In genomic region chr8:120412911-120413625, GRCm38 (mm10) we compare ENCODE assay signal across 12 mouse cellular contexts.
DNase-seq lines count a peak whose midpoint lies in the region; ATAC-seq lines count a peak whose summit lies in the region.
"Had no signal": no experiment of that assay in that cellular context is flagged by ENCODE, and none has a peak within 500 bp of the region (broad histone marks: within the 10 kb centered on the region; RNA-seq: fewer than 3 reads in every experiment).

No protein-coding gene starts in this region.

- peak; percentile 25 for DNase-seq in A20 (ENCODE audit: low read depth, low spot score)
- peak; percentile 55 to 62 for DNase-seq in layer of hippocampus, postnatal 10 days (ENCODE audit: low spot score in 2 of 2)
- DNase-seq in lung, postnatal 25 days (ENCODE audit: low spot score), result no peak
- DNase-seq in kidney, postnatal 25 days, result no peak
- DNase-seq in heart, adult 11 months, result no peak
- DNase-seq in testis, postnatal 10 days (ENCODE audit: low spot score), result no peak
- DNase-seq: adrenal gland, postnatal 10 days; heart, adult 2 months; liver, postnatal 0 days had no signal

- H3K4me1 ChIP-seq in forebrain, embryonic 12.5 days, result peaks cover 98% of the 10 kb centered on the region
- peaks cover 91% of the 10 kb centered on the region for H3K4me1 ChIP-seq in neural tube, embryonic 15.5 days

- ATAC-seq in forebrain, embryonic 12.5 days (ENCODE audit: low FRiP score), result no peak
- ATAC-seq in neural tube, embryonic 15.5 days (ENCODE audit: low FRiP score), result no peak
- ATAC-seq: liver, postnatal 0 days had no signal

- no peak overlapping the region for H3K9ac ChIP-seq in forebrain, embryonic 12.5 days
- no peak overlapping the region for H3K9ac ChIP-seq in neural tube, embryonic 15.5 days (replicated peaks)
- H3K9ac ChIP-seq: liver, postnatal 0 days had no signal

- H3K4me2 ChIP-seq in forebrain, embryonic 12.5 days, result peak overlapping the region; percentile 8; the same call in 1 of the 2 replicates
- peak overlapping the region; percentile 2; the same call in 1 of the 2 replicates for H3K4me2 ChIP-seq in neural tube, embryonic 15.5 days

- WGBS in forebrain, embryonic 12.5 days, result 68% methylated on average over 29 of the region's 29 CpGs
- 36% methylated on average over 29 of the region's 29 CpGs for WGBS in neural tube, embryonic 15.5 days

- no peak overlapping the region for H3K4me3 ChIP-seq in forebrain, embryonic 12.5 days (replicated peaks)
- no peak overlapping the region for H3K4me3 ChIP-seq in neural tube, embryonic 15.5 days (replicated peaks)
- H3K4me3 ChIP-seq: heart, adult 2 months had no signal

- H3K27ac ChIP-seq in forebrain, embryonic 12.5 days, result peak overlapping the region; percentile 75
- H3K27ac ChIP-seq in neural tube, embryonic 15.5 days (replicated peaks), result peak overlapping the region; percentile 70
- H3K27ac ChIP-seq: heart, adult 2 months; kidney, postnatal 0 days had no signal

- no peaks in the 10 kb centered on the region for H3K9me3 ChIP-seq in forebrain, embryonic 12.5 days
- H3K9me3 ChIP-seq in neural tube, embryonic 15.5 days (replicated peaks), result no peaks in the 10 kb centered on the region

- no peaks in the 10 kb centered on the region for H3K36me3 ChIP-seq in forebrain, embryonic 12.5 days (replicated peaks)
- no peaks in the 10 kb centered on the region for H3K36me3 ChIP-seq in neural tube, embryonic 15.5 days

- H3K27me3 ChIP-seq in forebrain, embryonic 12.5 days, result peaks cover 33% of the 10 kb centered on the region; the same call in 1 of the 2 replicates
- 0 out of 2 replicates have a peak, but pooled peaks cover 5% of the 10 kb centered on the region for H3K27me3 ChIP-seq in neural tube, embryonic 15.5 days (replicated peaks)

Comparison
In these comparisons a context has a peak if more than half of its experiments do, and no peak if none do; other contexts are left out.
1. DNase-seq: peak in A20 (single experiment) and layer of hippocampus, postnatal 10 days (2 of 2); none in lung, postnatal 25 days (single experiment), kidney, postnatal 25 days (0 of 2), heart, adult 11 months (single experiment) and testis, postnatal 10 days (single experiment).